Comparison of ENCODE assay signal across 14 mouse cellular contexts in genomic region chr12:109085046-109085445, GRCm38 (mm10). TPM values are rescaled to one million over a fixed set of nuclear protein-coding genes. Genes with fewer than 3 reads are reported as not detected.
DNase-seq lines count a peak whose midpoint lies in the region; ATAC-seq and TF ChIP-seq lines count a peak whose summit lies in the region.
"Had no signal": no experiment of that assay in that cellular context is flagged by ENCODE, and none has a peak within 500 bp of the region (broad histone marks: within the 10 kb centered on the region; RNA-seq: fewer than 3 reads in every experiment).

No protein-coding gene starts in this region.

- WGBS in neural tube, embryonic 13.5 days: 64% methylated on average over 5 of the region's 5 CpGs
- 61% methylated on average over 5 of the region's 5 CpGs for WGBS in forebrain, embryonic 12.5 days
- 55% methylated on average over 5 of the region's 5 CpGs for WGBS in hindbrain, embryonic 12.5 days
- 75% methylated on average over 5 of the region's 5 CpGs for WGBS in kidney, adult 2 months

- no peak for TF ChIP-seq CTCF in kidney, adult 2 months (conservative IDR thresholded peaks at IDR 0.05; ENCODE audit: insufficient read depth, insufficient read length, low read depth, low read length)

- DNase-seq in neural tube, embryonic 10.5 days (ENCODE audit: extremely low spot score, low spot score): no peak
- no peak for DNase-seq in kidney, adult 2 months
- DNase-seq in lung, postnatal 25 days (ENCODE audit: low spot score): no peak
- no peak for DNase-seq in heart, adult 18-20 months
- DNase-seq: adrenal gland, adult 8-10 months; heart, postnatal 4 days; kidney, adult 9 months had no signal

- peak; percentile 56 for ATAC-seq in neural tube, embryonic 13.5 days (ENCODE audit: low read depth)
- ATAC-seq in forebrain, embryonic 12.5 days (ENCODE audit: low FRiP score): peak; percentile 41; the same call in 1 of the 2 replicates
- ATAC-seq in hindbrain, embryonic 12.5 days (ENCODE audit: low FRiP score): peak; percentile 65

- peak overlapping the region; percentile 69 for H3K27ac ChIP-seq in neural tube, embryonic 13.5 days (replicated peaks)
- H3K27ac ChIP-seq in forebrain, embryonic 12.5 days: peak overlapping the region; percentile 54; the same call in 1 of the 2 replicates
- H3K27ac ChIP-seq in hindbrain, embryonic 12.5 days: peak overlapping the region; percentile 72
- no peak overlapping the region for H3K27ac ChIP-seq in kidney, adult 2 months (ENCODE audit: insufficient read depth, low read depth, low read length)
- H3K27ac ChIP-seq: lung, embryonic 15.5 days had no signal

- no peaks in the 10 kb centered on the region for H3K36me3 ChIP-seq in neural tube, embryonic 13.5 days
- no peaks in the 10 kb centered on the region for H3K36me3 ChIP-seq in forebrain, embryonic 12.5 days (replicated peaks)
- H3K36me3 ChIP-seq in hindbrain, embryonic 12.5 days: no peaks in the 10 kb centered on the region
- no peaks in the 10 kb centered on the region for H3K36me3 ChIP-seq in kidney, adult 2 months (ENCODE audit: control insufficient read depth, insufficient read depth, low read length)
- H3K36me3 ChIP-seq: lung, embryonic 15.5 days had no signal

- H3K9ac ChIP-seq in neural tube, embryonic 13.5 days: no peak overlapping the region
- no peak overlapping the region for H3K9ac ChIP-seq in forebrain, embryonic 12.5 days
- no peak overlapping the region for H3K9ac ChIP-seq in hindbrain, embryonic 12.5 days
- H3K9ac ChIP-seq: lung, embryonic 15.5 days had no signal

- no peak for TF ChIP-seq POLR2A in kidney, adult 2 months (IDR thresholded peaks at IDR 0.05; ENCODE audit: low read depth, low read length)

- H3K4me3 ChIP-seq in neural tube, embryonic 13.5 days: no peak overlapping the region
- no peak overlapping the region for H3K4me3 ChIP-seq in forebrain, embryonic 12.5 days (replicated peaks)
- no peak overlapping the region for H3K4me3 ChIP-seq in hindbrain, embryonic 12.5 days
- no peak overlapping the region for H3K4me3 ChIP-seq in kidney, adult 2 months (ENCODE audit: insufficient read depth, low read depth, low read length)
- H3K4me3 ChIP-seq: lung, embryonic 15.5 days; megakaryocyte, embryonic 14.5 days had no signal

- H3K9me3 ChIP-seq in neural tube, embryonic 13.5 days: no peaks in the 10 kb centered on the region
- H3K9me3 ChIP-seq in forebrain, embryonic 12.5 days: no peaks in the 10 kb centered on the region
- no peaks in the 10 kb centered on the region for H3K9me3 ChIP-seq in hindbrain, embryonic 12.5 days (replicated peaks)
- H3K9me3 ChIP-seq: lung, embryonic 15.5 days had no signal

- H3K4me1 ChIP-seq in neural tube, embryonic 13.5 days (replicated peaks): peaks cover 16% of the 10 kb centered on the region
- peaks cover 14% of the 10 kb centered on the region; the same call in 1 of the 2 replicates for H3K4me1 ChIP-seq in forebrain, embryonic 12.5 days
- H3K4me1 ChIP-seq in hindbrain, embryonic 12.5 days: peaks cover 11% of the 10 kb centered on the region; the same call in 1 of the 2 replicates
- no peaks in the 10 kb centered on the region for H3K4me1 ChIP-seq in kidney, adult 2 months (ENCODE audit: control insufficient read depth, insufficient read depth, low read length)
- H3K4me1 ChIP-seq: lung, embryonic 15.5 days; megakaryocyte, embryonic 14.5 days had no signal

- H3K27me3 ChIP-seq in neural tube, embryonic 13.5 days: no peaks in the 10 kb centered on the region
- H3K27me3 ChIP-seq in forebrain, embryonic 12.5 days: no peaks in the 10 kb centered on the region
- no peaks in the 10 kb centered on the region for H3K27me3 ChIP-seq in hindbrain, embryonic 12.5 days
- H3K27me3 ChIP-seq in kidney, adult 2 months (replicated peaks; ENCODE audit: control insufficient read depth, insufficient read depth, low read length): no peaks in the 10 kb centered on the region
- H3K27me3 ChIP-seq: lung, embryonic 15.5 days; megakaryocyte, embryonic 14.5 days had no signal

- H3K4me2 ChIP-seq in neural tube, embryonic 13.5 days: no peak overlapping the region
- H3K4me2 ChIP-seq in forebrain, embryonic 12.5 days: no peak overlapping the region
- H3K4me2 ChIP-seq in hindbrain, embryonic 12.5 days (replicated peaks): no peak overlapping the region
- H3K4me2 ChIP-seq: heart, embryonic 11.5 days; liver, embryonic 11.5 days; lung, embryonic 15.5 days had no signal

RNA-seq across cellular contexts. Expression of gene Begain, which starts 17.0 kb away (rescaled TPM):
- 25.0 and 25.5 TPM in 2 replicates for polyA plus RNA-seq in neural tube, embryonic 13.5 days (2015; fragmentation: Nextera tagmentation; extraction: Ambion mirVana)
- polyA plus RNA-seq in forebrain, embryonic 12.5 days (2016; fragmentation: Nextera tagmentation; extraction: Ambion mirVana): 10.9 and 11.1 TPM in 2 replicates
- polyA plus RNA-seq in hindbrain, embryonic 12.5 days (2016; fragmentation: Nextera tagmentation; extraction: Ambion mirVana): 21.2 and 23.5 TPM in 2 replicates
- polyA plus RNA-seq in kidney, adult 2 months (2012; rRNA removed): 0.54 and 0.56 TPM in 2 replicates
- under 1 TPM; 0.17 to 0.28 TPM for total RNA-seq in heart, adult 18-20 months (2021)
